Mouse (Mus musculus) cerebellum, postnatal 10 days (tissue): ENCODE results near the gene Pard3.

ENCODE experiments used
- DNase-seq, 2 experiments: peaks; one replicate each; pipeline ENCODE4 v3.0.0; 2021; ENCODE audit warnings: mixed read lengths in 2 of 2

The Pard3 gene

DNA sequence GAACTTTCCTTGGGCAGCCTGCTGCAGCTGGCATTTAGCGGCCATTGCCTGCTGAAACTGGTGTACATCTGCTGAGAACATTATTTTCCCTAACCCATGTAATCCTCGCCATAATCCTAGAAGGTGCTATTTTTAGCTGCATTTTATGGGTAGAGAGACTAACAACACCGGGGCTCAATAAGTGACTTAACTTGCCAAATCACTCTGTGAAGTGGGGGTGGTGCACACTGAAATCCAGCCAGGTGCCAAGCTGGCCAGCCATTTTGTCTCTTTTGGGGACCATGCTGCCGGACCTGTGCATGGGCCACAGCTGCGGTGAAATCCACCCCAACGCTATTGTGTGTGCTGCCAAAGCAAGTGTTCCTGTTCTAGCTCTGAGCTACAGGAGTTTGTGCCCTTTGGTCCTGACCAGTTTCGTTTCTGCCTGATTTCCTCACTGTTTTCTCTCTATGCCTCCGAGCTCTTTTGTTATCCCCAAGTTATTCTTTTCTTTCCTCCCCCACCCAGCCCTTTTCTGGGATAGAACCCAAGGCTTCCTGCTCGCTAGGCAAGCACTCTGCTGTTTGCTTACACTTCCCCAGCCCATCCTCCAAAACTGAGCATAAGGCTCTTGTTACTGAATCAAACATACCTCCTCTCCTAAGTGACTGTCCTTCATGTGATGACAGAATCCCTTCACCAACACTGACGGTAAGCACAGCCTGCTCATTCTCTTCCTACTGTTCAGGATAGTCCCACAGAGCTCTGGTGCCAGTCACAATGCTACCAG, 375.9 kb downstream of the Pard3 start:
- DNase-seq = peak; percentile 35 to 37

DNA sequence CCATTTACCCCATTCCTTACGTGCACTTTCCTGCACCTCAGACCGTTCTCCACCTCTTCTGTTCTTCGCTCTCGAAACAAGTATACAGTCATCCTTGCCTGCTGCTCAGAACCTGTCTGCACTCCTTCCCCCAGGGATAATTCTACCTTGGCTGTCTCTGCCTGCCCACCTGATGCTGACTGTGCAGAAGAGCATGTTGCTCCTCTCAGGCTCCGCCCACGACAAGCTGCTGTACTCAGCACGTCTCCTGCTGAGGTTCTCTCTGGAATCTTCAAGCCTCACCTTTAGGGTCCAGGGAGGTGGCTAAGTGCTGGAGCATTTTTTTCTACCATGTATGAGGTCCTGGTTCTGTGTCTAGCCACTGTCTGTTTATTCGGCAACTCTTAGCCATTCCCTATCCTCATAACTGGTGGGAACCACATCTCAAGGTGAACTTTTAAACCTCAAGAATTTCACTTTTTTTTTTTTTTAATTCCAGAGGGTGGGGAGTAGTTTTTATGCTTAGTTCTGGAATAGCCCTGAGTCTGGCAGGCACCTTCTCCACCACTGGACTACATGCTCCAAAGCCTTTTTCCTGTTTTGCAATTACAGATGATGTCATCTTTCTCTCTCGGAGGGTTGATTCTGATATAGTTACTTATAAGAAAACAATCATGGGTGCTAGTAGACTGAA, 376.6 kb downstream of the Pard3 start:
- peak in 1 of 2 experiments; percentile 12 for DNase-seq

DNA sequence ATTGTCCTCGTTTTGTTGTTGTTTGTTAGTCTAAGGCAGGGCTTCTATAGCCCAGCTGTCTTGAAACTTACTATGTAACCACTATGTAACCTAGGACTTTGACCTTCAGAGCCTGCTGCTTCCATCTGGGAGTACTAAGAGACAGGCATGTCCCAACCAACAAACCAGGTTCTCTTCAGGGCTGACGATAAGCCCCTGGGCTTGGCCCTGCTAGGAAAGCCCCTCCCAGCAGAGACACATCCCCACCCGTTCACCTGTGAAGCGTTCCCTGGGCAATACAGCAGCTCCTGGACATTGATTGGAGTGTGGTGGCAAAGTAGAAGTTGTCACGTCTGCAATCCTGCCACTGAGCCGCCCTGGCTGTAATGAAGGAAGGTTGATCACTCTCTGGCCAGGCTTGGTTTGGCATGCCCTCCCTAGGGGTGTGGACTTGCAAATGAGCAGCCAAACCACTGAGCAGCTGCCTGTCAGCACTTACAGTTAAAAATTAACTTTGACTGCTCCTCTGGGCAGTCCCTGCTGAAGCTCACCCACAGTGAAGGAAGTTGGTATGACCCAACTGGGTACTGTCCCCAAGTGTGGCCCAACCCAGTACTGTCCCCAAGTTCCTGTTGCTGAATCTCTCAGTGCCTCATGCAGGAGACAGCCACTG, 377.3 kb downstream of the Pard3 start:
- peak in 1 of 2 experiments; percentile 15 for DNase-seq

DNA sequence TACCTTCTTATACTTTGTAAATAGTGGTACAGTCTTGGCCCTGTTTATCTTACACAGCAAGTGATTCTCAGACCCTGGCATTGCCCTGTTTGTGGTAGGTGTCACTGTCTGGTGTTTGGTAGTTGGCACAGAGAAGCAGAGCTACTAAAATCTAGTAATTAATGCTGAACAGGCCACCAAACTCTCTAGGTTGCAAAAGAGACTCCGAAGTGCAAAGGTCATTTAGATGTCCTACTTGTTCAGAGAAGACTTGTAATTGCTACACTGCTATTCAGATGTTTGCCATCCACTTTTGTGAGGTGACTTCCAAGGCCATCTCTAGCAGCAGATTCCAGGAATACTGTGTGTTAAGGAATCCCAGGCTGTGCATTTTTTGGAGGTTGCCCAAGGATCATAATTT, 383.7 kb downstream of the Pard3 start:
- no peak for DNase-seq

DNA sequence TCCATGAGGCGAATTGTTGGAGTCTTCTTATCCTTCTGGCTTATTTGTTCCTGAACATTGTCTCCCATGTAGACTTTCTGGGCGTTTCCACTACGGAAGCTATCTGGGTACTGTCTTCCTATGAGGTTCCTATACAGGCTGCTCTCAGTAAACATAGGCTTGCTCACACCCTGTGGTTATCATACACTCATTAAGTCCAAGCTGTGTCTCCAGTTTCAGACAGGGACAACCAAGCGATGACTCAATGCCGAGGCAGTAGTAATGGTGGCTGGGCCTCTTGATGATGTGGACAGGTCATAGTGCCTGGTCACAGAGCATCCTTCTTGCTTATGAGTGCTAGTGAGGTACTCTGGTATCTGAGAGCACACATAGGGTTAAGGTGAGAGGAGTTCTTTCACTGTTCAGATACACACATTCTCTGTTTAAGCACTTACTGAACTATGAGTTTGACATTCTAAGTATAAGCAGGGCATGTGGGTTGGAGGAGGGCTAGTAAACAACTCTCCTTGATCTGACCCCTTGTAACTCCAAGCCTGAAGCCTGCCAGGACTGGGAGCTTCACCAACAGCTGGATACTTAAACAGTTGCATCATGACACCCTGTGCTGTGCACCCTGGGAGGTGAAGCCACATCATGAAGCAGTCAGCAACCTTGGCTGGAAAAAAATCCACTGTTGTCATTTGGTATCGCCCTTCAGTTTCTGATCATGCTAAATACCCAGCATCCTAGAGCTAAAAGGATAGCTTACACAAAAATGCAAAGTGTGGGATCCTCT, 385.6 kb downstream of the Pard3 start:
- no peak for DNase-seq

DNA sequence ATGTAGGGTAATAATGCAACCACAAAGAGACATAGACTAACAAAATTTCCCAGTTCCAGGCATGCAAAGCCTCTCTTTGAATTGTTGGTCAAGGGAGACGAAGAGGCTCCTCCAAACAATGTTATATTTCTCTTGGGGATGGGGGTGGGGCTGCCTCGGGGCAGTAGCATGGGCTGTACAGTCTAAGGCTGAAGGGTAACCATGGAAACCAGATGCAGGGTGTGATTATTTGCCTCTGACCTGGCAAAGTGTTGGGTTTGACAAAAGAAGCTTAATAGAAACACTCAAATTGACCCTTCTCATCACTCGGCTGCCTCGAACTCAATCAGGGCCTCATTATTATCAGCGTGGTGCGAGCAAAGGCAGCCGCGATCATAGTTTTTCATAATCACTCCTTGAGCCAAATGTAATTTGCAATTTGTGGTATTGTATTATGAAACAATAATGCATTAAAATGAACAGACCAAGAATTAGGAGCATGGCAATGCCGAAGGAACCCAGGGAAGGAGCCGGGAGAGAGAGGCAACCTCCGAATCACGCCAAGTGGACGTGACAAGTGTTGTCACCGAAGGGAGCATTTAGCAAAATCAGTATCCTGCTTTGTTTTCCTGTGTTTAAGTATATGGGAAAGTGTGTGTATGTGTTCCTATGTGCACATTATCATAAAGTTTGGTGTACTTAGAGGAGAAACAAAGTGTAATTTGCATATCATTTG, 387.4 kb downstream of the Pard3 start:
- DNase-seq = no peak

DNA sequence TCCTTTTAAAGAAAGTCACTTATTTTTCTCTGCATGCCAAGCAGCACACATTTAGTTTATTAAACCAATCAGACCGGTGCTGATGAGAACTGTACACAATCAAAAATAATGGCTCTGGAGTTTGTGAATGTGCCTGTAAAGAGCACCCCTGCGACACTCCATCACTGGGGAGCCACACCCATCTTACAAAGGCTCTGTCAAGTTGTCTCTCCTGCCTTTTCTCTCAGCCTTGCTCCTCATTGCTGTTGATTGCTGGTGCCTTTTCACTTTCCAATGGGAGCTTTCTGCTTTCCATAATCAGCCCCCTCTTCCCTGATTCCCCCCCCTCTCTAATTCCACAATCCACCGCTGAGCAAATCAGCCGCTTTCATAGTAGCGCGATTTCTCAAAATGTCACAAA, 388.7 kb downstream of the Pard3 start:
- no peak for DNase-seq

DNA sequence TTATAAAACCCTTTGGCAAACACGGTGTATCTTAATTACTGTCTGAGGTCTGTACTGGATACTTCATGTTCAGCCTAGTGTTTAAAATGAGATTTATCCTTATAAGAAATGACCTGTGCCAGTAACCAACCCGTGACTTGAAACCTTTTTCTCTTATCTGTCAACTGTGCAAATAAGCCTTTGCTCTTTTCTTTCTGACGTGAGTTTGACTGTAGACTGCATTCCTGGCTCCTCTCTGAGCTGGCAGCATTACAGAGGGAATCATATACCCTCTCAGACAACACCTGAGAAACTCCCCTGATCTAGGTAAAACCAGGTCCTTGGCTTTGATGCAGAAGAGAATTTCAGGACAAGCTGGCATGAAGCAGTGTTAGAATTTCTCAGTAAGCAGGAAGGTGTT, 394.2 kb downstream of the Pard3 start:
- DNase-seq = no peak

DNA sequence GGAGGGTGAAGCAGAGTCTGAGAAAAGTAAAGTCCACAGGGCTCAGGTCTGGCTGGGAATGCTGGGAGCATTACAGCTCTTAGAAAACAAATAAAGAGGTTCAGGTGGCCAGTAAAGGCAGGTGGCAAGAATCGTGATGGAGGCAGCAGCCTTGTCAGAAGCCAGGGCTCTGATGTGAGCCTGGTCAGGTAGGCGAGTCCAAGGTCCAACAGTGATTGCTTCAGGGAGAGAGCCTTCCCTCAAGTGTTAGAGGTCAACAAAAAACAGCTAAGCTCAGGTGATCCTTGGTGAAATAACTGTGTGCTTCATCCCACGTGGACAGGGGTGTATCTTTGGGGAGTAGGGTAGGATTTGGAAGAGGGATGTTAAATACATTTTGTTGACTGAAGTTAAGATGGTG, 397.5 kb downstream of the Pard3 start:
- no peak for DNase-seq

DNA sequence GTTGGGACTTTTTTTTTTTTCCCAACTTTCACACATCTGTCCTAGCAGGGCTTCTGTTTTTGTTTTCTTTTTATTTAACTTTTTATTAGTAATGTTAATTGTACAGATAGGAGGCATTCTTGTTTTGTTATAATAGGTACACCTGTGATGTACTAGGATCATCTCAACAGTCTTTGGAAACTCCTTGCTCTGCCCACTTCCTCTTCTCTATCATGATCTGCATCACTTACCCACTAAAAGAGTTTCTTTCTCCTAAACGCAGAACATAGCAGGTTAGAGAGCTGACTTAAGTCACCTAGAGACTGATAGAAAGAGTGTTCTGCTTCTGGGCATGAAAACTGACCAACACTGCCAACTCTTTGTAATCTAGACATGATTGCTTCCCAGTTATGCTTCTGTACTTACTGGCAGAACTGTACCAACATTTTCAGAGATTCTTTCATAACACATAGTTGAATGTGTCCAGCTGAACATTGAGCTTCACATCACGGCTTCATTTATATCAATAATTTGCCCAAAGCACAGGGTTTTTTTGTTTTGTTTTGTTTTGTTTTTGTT, 398.8 kb downstream of the Pard3 start:
- DNase-seq = no peak

DNA sequence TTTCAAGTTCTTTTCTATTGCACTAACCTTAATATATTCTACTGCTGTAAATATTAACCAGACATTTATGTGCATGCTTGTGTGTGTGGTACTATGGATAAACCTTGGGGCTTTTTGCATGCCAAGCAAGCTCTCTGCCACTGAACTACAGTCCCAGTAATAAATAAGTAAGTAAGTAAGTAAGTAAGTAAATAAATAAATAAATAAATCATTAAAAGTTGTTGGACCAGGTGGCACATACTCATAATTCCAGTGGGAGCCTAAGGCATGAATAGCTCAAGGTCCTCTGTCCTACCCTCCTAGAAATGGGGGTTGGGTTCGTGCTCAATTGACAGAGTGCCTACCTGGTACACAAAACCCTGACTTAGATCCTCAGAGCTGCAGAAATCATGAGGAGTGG, 400.6 kb downstream of the Pard3 start:
- no peak for DNase-seq

DNA sequence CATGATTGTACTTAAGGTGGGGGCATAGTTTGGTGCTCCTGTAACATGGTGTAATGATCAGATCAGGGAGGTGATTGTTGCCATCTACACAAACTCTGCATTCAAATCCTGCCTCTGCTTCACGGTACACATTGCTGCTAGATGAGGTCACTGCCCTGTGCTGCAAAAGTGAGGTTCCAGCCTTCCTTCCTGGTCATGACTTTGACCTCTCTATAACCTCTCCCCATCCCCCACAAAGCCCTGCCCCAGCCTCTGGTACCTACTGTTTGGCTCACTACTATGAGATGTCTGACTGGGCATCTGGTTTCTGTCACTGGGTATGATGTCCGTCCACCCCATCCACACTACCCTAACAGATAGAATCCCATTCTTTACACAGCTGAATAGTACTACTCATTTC, 408.5 kb downstream of the Pard3 start:
- DNase-seq = no peak

DNA sequence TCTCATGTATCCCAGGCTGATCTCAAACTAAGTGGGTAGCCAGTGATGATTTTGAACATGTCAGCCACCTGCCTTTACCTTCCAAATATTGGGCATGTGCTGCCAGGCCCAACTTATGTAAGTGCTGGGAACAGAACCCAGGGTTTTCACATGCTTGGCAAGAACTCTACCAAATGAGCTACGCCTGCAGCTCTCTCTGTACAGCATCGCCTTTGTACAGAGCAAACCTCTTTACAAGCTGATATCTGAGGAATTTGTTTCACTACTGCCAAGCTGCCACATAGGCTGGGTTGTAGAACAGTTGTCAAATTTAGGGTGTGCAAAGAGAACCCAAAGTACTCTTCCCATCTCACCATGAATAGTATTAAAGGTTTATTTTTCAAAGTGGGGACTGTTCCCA, 416.3 kb downstream of the Pard3 start:
- DNase-seq = no peak

DNA sequence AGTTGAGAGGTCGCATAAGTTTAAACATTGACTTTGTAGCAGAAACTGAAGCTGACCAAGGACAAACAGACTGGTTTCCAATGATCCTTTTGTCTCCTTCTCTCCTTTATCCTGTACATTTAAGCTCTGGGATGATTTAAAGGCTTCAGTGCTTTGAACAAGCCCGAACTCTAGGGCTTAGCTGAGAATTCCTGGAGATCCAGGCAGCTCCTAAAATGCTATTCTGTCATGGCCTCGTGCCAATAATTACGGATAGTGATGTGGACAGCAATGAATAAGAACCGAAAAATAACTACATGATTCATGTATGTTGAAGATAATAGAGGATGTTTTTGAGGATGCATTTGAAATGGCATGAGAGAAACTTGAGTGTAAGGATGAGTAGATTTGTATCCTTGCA, 421.9 kb downstream of the Pard3 start:
- peak in 1 of 2 experiments; percentile 8 for DNase-seq

DNA sequence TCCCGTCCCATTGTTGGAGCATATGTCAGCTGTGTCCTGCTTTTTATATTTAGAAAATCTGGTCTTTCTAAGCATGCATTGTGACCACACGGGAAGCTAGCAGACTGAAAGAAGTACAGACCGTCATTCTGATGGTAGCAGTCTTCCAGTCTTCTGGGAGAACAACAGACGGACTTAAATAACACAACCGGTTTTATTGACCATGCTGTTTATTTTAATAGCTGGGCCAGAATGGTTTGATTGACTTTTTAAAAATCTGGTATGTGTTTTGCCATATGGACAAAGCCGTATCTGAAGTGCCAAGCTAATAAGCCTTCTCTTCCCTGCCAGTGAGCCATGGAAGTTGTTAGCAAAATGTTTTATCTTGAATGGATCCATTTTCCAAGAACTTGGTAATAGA, 428.3 kb downstream of the Pard3 start:
- no peak for DNase-seq

DNA sequence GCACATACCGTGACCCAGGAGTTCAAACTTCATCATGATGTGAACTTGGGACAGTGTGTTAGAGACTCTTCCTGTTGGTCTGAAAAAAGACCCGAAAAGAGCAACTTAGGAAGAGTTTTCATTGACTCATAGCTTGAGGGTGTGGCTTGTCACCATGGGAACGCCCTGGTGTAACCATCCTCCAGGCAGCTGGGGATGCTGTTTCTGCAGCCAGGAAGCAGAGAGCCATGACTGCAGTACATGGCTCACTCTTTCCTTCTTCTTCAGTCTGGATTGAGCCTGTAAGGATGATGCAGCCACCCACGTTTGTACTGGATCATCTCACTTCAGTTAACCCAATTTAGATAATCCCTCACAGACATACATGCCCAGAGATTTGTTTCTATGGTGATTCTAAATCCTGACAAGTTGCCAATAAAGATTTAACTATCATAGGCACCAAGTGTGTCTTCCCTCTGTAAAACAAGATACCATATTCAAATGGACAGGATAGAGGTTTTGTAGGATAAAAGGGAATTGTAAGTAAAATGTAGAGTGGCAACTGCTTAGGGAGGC, 431.6 kb downstream of the Pard3 start:
- peak in 1 of 2 experiments; percentile 17 for DNase-seq

DNA sequence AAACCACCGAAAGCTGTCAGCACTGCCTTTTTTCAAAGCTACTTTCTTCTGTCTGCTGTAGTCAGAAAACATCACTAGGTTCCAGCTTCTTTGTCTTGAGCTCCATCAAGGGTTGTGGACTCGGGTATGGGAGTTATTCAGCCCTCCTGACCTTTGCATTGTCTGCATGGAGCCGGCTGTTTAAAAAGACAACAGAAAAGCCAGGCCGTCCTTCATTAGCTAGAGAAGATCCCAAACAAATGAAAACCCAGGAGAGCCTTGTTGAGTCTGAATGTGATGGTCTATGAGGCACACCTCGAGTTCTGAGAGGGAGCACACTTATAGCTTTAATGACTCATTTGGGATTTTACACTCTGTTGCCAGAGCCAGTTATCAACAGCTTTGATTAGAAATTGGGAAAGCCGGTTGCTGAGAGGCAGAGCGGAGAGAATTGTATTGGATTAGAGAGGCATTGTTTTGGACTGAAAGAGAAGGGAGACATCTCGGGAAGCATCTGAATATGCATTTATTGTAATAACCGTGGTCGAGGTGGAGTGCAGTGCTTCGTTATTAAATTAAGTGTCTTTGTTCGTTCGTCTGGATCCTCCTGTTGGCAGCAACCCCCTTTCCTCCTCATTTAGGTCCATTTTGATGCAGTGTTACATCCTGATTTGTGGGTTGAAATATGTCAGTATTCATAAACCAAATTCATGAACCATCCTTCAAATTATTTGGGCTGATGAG, 435.5 kb downstream of the Pard3 start:
- no peak for DNase-seq

DNA sequence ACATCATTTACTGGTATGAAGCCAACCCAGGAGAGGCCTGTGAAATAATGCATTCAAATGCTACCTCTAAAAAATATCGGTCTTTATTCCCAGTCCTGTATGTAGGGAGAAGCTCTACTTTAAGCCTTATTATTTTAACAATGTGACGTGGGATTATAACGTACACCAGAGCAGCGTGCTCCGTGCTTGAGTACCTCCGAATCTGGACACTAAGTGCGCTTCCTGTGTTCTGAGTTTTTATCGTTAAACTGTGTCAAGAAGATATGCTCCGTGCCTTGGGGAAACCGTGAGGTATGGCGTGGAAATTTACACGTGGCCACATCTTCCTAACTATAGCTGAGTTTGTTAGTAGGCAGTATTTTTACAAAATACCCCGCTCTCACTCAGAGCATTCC, 436.0 kb downstream of the Pard3 start:
- no peak for DNase-seq

DNA sequence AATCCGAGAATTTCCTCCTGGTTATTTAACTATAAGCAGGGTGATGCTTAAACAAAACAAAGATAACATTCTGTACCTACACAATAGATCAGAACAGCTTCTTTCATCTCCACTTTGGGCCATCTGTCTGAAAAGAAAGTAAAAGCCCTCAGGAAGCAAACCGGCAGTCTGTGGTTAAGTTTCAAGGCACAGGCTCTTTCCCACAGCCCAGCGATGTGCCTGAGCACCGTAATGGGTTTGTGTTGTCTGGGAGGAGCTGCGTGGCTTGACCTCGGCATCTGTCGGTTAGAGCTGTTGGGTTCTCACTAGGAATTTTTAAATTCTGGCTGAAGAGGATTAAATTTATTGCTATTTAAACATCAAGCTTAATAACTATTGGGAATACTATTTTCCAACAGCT, 436.5 kb downstream of the Pard3 start:
- DNase-seq = peak in 1 of 2 experiments; percentile 6

DNA sequence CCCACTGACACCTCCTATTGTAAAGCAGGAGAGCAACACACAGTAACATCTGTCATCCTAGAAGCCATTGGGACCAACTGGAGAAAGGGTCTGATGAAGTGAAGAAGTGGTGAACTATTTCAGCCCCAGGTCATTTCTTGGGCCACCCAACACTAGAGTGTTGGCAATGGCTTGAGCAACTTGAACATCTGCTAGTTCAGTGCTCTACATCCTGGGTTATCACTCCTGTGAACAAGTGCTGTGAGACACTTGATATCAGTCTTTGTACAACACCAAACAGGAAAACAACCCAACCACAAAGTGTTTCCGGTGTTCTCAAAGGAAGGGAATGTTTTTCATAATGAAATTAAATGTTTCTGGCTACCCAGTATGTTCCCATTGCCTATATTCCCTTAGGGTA, 438.1 kb downstream of the Pard3 start:
- DNase-seq = no peak

DNA sequence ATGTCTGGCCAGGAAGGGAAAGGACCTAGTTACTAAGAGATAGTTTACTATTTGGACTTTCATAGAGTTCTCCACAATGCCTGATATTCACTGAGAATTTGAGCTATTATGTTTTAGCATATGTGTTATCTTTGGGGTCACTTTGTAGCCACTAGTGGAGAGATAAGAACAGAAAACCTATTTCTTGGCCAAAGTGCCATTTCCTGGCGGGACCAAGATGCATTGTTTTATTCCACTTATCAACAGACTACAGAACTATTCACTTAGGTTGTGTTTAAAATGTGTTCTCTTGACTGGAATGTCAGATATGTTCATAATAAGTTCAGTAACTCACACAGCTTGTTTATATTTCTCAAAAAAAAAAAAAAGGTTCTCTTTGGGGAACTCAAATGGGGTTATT, 441.6 kb downstream of the Pard3 start:
- DNase-seq = no peak
